Mouse (Mus musculus): ENCODE measurements around the gene Dld. TPM values are rescaled to one million over a fixed set of nuclear protein-coding genes. Genes with fewer than 3 reads are reported as not detected.

Gene Dld
- polyA plus RNA-seq, 1 experiment from 2014 or later: 112 TPM

GRCm38 (mm10) chr12:31317670-31318408 is 33.4 kb downstream of the Dld start:
- DNase-seq (ENCODE audit: low spot score) (no peak), ATAC-seq (ENCODE audit: low FRiP score, low TSS enrichment) (no peak)
- TF ChIP-seq CTCF (IDR thresholded peaks at IDR 0.05; ENCODE audit: low read depth): no peak
- no peak for TF ChIP-seq EP300 (optimal IDR thresholded peaks at IDR 0.05)
- H3K9ac ChIP-seq (ENCODE audit: low read length): no peak overlapping the region
- H3K4me3 ChIP-seq (ENCODE audit: low read depth, low read length): no peak overlapping the region
- no peaks in the 10 kb centered on the region for H3K27me3 ChIP-seq (ENCODE audit: control insufficient read depth, insufficient read depth, low read length)
- peaks cover 30% of the 10 kb centered on the region for H3K36me3 ChIP-seq (ENCODE audit: control insufficient read depth, insufficient read depth, low read length)
- H3K9me3 ChIP-seq (ENCODE audit: control insufficient read depth, low read length): no peaks in the 10 kb centered on the region
- H3K4me1 ChIP-seq (replicated peaks; ENCODE audit: control insufficient read depth, insufficient read depth): no peaks in the 10 kb centered on the region
- H3K27ac ChIP-seq (replicated peaks): no peak overlapping the region
- WGBS: 93% methylated on average over 7 of the region's 7 CpGs
- H3K4me2 ChIP-seq (replicated peaks; ENCODE audit: low read depth): no peak overlapping the region

GRCm38 (mm10) chr12:31315961-31316360 is 35.3 kb downstream of the Dld start:
- DNase-seq (ENCODE audit: low spot score) (no peak), ATAC-seq (ENCODE audit: low FRiP score, low TSS enrichment) (no peak)
- peaks cover 35% of the 10 kb centered on the region for H3K36me3 ChIP-seq (ENCODE audit: control insufficient read depth, insufficient read depth, low read length)
- H3K9ac ChIP-seq (ENCODE audit: low read length): no peak overlapping the region
- no peak overlapping the region for H3K4me2 ChIP-seq (replicated peaks; ENCODE audit: low read depth)
- no peaks in the 10 kb centered on the region for H3K9me3 ChIP-seq (ENCODE audit: control insufficient read depth, low read length)
- WGBS: 71% methylated on average over 6 of the region's 6 CpGs
- no peak overlapping the region for H3K27ac ChIP-seq (replicated peaks)
- no peak overlapping the region for H3K4me3 ChIP-seq (ENCODE audit: low read depth, low read length)
- TF ChIP-seq CTCF (IDR thresholded peaks at IDR 0.05; ENCODE audit: low read depth) (no peak), EP300 (optimal IDR thresholded peaks at IDR 0.05) (no peak)
- no peaks in the 10 kb centered on the region for H3K4me1 ChIP-seq (replicated peaks; ENCODE audit: control insufficient read depth, insufficient read depth)
- no peaks in the 10 kb centered on the region for H3K27me3 ChIP-seq (ENCODE audit: control insufficient read depth, insufficient read depth, low read length)

GRCm38 (mm10) chr12:31314310-31314709 is 36.9 kb downstream of the Dld start:
- Histone ChIP-seq H3K27me3 (ENCODE audit: control insufficient read depth, insufficient read depth, low read length) (no peaks in the 10 kb centered on the region), H3K27ac (replicated peaks) (no peak overlapping the region), H3K36me3 (ENCODE audit: control insufficient read depth, insufficient read depth, low read length) (peaks cover 34% of the 10 kb centered on the region), H3K9ac (ENCODE audit: low read length) (no peak overlapping the region), H3K4me2 (replicated peaks; ENCODE audit: low read depth) (no peak overlapping the region), H3K4me3 (ENCODE audit: low read depth, low read length) (no peak overlapping the region), H3K9me3 (ENCODE audit: control insufficient read depth, low read length) (no peaks in the 10 kb centered on the region), H3K4me1 (replicated peaks; ENCODE audit: control insufficient read depth, insufficient read depth) (no peaks in the 10 kb centered on the region)
- DNase-seq (ENCODE audit: low spot score) (no peak), ATAC-seq (ENCODE audit: low FRiP score, low TSS enrichment) (no peak)
- TF ChIP-seq EP300 (optimal IDR thresholded peaks at IDR 0.05) (no peak), CTCF (IDR thresholded peaks at IDR 0.05; ENCODE audit: low read depth) (no peak)
- WGBS: 80% methylated on average over 7 of the region's 7 CpGs

GRCm38 (mm10) chr12:31313136-31313535 is 38.1 kb downstream of the Dld start:
- peaks cover 34% of the 10 kb centered on the region for H3K36me3 ChIP-seq (ENCODE audit: control insufficient read depth, insufficient read depth, low read length)
- H3K4me3 ChIP-seq (ENCODE audit: low read depth, low read length): no peak overlapping the region
- ATAC-seq (ENCODE audit: low FRiP score, low TSS enrichment) (no peak), DNase-seq (ENCODE audit: low spot score) (no peak)
- no peaks in the 10 kb centered on the region for H3K4me1 ChIP-seq (replicated peaks; ENCODE audit: control insufficient read depth, insufficient read depth)
- H3K27me3 ChIP-seq (ENCODE audit: control insufficient read depth, insufficient read depth, low read length): no peaks in the 10 kb centered on the region
- H3K9me3 ChIP-seq (ENCODE audit: control insufficient read depth, low read length): no peaks in the 10 kb centered on the region
- 97% methylated on average over 4 of the region's 4 CpGs for whole genome bisulfite sequencing
- TF ChIP-seq CTCF (IDR thresholded peaks at IDR 0.05; ENCODE audit: low read depth) (no peak), EP300 (optimal IDR thresholded peaks at IDR 0.05) (no peak)
- no peak overlapping the region for H3K4me2 ChIP-seq (replicated peaks; ENCODE audit: low read depth)
- no peak overlapping the region for H3K27ac ChIP-seq (replicated peaks)
- H3K9ac ChIP-seq (ENCODE audit: low read length): no peak overlapping the region

GRCm38 (mm10) chr12:31312281-31312680 is 39.0 kb downstream of the Dld start:
- H3K9ac ChIP-seq (ENCODE audit: low read length): no peak overlapping the region
- 92% methylated on average over 5 of the region's 5 CpGs for WGBS
- H3K9me3 ChIP-seq (ENCODE audit: control insufficient read depth, low read length): no peaks in the 10 kb centered on the region
- DNase-seq (ENCODE audit: low spot score): no peak
- H3K27ac ChIP-seq (replicated peaks): no peak overlapping the region
- H3K4me3 ChIP-seq (ENCODE audit: low read depth, low read length): no peak overlapping the region
- no peaks in the 10 kb centered on the region for H3K27me3 ChIP-seq (ENCODE audit: control insufficient read depth, insufficient read depth, low read length)
- TF ChIP-seq EP300 (optimal IDR thresholded peaks at IDR 0.05): no peak
- no peak for TF ChIP-seq CTCF (IDR thresholded peaks at IDR 0.05; ENCODE audit: low read depth)
- peaks cover 34% of the 10 kb centered on the region for H3K36me3 ChIP-seq (ENCODE audit: control insufficient read depth, insufficient read depth, low read length)
- no peak for ATAC-seq (ENCODE audit: low FRiP score, low TSS enrichment)
- no peak overlapping the region for H3K4me2 ChIP-seq (replicated peaks; ENCODE audit: low read depth)
- H3K4me1 ChIP-seq (replicated peaks; ENCODE audit: control insufficient read depth, insufficient read depth): no peaks in the 10 kb centered on the region

GRCm38 (mm10) chr12:31311671-31312265 is 39.5 kb downstream of the Dld start:
- H3K27ac ChIP-seq (replicated peaks): no peak overlapping the region
- 85% methylated on average over 9 of the region's 9 CpGs for WGBS
- H3K9me3 ChIP-seq (ENCODE audit: control insufficient read depth, low read length): no peaks in the 10 kb centered on the region
- peaks cover 38% of the 10 kb centered on the region for H3K36me3 ChIP-seq (ENCODE audit: control insufficient read depth, insufficient read depth, low read length)
- ATAC-seq (ENCODE audit: low FRiP score, low TSS enrichment): no peak
- no peak overlapping the region for H3K4me2 ChIP-seq (replicated peaks; ENCODE audit: low read depth)
- no peak for DNase-seq (ENCODE audit: low spot score)
- TF ChIP-seq EP300 (optimal IDR thresholded peaks at IDR 0.05) (no peak), CTCF (IDR thresholded peaks at IDR 0.05; ENCODE audit: low read depth) (no peak)
- H3K27me3 ChIP-seq (ENCODE audit: control insufficient read depth, insufficient read depth, low read length): no peaks in the 10 kb centered on the region
- no peak overlapping the region for H3K4me3 ChIP-seq (ENCODE audit: low read depth, low read length)
- no peak overlapping the region for H3K9ac ChIP-seq (ENCODE audit: low read length)
- no peaks in the 10 kb centered on the region for H3K4me1 ChIP-seq (replicated peaks; ENCODE audit: control insufficient read depth, insufficient read depth)
